Mouse (Mus musculus): ENCODE measurements at regions not wholly inside any gene's neighbourhood (a gene's known extent, or its start where the extent isn't known, plus 50 kb on each side); places are given as distances from the start of the nearest gene placed in this dataset.

DNA sequence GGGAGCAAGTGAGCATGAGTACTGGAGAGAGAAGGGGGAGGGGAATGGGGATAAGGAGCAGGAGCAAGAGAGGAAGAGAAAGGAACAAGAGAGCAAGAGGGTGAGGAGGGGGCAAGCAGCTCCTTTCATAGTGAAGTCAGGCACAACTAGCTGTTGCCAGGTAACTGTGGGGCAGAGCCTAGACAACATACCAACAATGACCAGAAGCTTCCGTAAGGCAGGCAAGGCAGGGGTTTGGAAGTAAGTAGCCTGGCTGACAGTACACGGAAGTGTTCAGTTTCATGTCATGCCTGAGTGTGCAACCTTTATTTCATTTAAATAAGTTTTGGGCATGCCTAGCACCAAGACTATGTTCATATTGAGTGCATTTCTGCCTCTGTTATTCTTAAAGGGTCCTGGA, 160.5 kb upstream of the Jun start:
- Histone ChIP-seq H3K4me1 (ENCODE audit: control insufficient read depth in 1 of 2, insufficient read depth in 2 of 2) (peaks cover 13 to 62% of the 10 kb centered on the region in 2 experiments), H3K36me3 (replicated peaks in 1 of 2; ENCODE audit: control insufficient read depth in 1 of 2, insufficient read depth in 1 of 2, low read length in 1 of 2) (no peaks in the 10 kb centered on the region), H3K4me3 (replicated peaks in 1 of 3; ENCODE audit: low read depth in 2 of 3, low read length in 2 of 3, poor library complexity in 1 of 3) (no peak overlapping the region), H3K9me3 (replicated peaks; ENCODE audit: low read length) (no peaks in the 10 kb centered on the region), H3K9ac (ENCODE audit: insufficient read depth, low read depth) (no peak overlapping the region), H3K27ac (ENCODE audit: insufficient read depth, low read depth) (no peak overlapping the region), H3K27me3 (replicated peaks) (no peaks in the 10 kb centered on the region), H3K4me2 (ENCODE audit: insufficient read depth, low read depth, poor library complexity, severe bottlenecking) (no peak overlapping the region), H3K79me2 (replicated peaks; ENCODE audit: control insufficient read depth, extremely low read depth, insufficient read depth, poor library complexity, severe bottlenecking) (no peaks in the 10 kb centered on the region)
- dilution Hi-C loops (cut with MboI; ENCODE audit: extremely low pct_ligation_motif_present, extremely low pct_unique_long_range_greater_than_20kb, low sequenced_read_pairs) (no loop called here), in situ Hi-C loops (cut with MboI; ENCODE audit: low pct_ligation_motif_present, low pct_unique_long_range_greater_than_20kb, low sequenced_read_pairs) (no loop called here)
- DNase-seq (ENCODE audit: extremely low read depth), result no peak
- TF ChIP-seq ZKSCAN1 (IDR thresholded peaks at IDR 0.05; ENCODE audit: borderline replicate concordance, low read depth, low read length) (no peak), USF1 (IDR thresholded peaks at IDR 0.05; ENCODE audit: low read depth, low read length) (no peak), ZC3H11A (IDR thresholded peaks at IDR 0.05; ENCODE audit: low read depth, low read length) (no peak), POLR2A (IDR thresholded peaks at IDR 0.05; ENCODE audit: low read depth, low read length) (no peak), USF2 (conservative IDR thresholded peaks at IDR 0.05; ENCODE audit: low read depth, low read length) (no peak), EP300 (IDR thresholded peaks at IDR 0.05; ENCODE audit: low read length) (no peak), BHLHE40 (IDR thresholded peaks at IDR 0.05; ENCODE audit: low read depth, low read length) (no peak), MYC (IDR thresholded peaks at IDR 0.05; ENCODE audit: low read depth, low read length) (no peak), NELFE (IDR thresholded peaks at IDR 0.05; ENCODE audit: low read depth, low read length) (no peak), ELF1 (IDR thresholded peaks at IDR 0.05; ENCODE audit: low read depth, low read length) (no peak), IRF4 (IDR thresholded peaks at IDR 0.05; ENCODE audit: low read depth, low read length) (no peak), MXI1 (IDR thresholded peaks at IDR 0.05; ENCODE audit: low read depth, low read length) (no peak), MAFK (IDR thresholded peaks at IDR 0.05; ENCODE audit: insufficient replicate concordance, low read length) (no peak), HCFC1 (IDR thresholded peaks at IDR 0.05; ENCODE audit: low read depth, low read length) (no peak), MAZ (IDR thresholded peaks at IDR 0.05; ENCODE audit: low read depth, low read length) (no peak)

DNA sequence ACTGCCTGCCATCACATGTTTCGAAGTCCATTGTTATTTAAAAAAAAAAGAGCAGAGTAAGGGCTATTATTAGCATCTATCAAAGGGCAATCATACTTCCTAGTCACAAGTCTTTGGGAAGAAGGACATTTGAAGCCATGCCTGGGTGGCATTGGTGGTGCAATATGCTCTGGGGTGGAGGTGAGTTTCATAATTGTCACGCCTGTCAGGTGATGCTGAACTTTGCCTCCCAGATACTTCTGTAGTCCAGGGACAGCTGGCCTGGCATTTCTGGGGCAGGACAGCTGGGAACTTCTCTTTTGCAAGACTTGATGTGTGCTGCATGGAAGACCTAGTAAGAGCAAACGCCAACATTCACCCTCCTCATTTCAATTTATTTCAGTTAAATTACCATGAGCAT, 161.0 kb upstream of the Jun start:
- Histone ChIP-seq H3K4me1 (ENCODE audit: control insufficient read depth in 1 of 2, insufficient read depth in 2 of 2) (peaks cover 13 to 62% of the 10 kb centered on the region in 2 experiments), H3K27ac (ENCODE audit: insufficient read depth, low read depth) (no peak overlapping the region), H3K27me3 (replicated peaks) (no peaks in the 10 kb centered on the region), H3K9ac (ENCODE audit: insufficient read depth, low read depth) (no peak overlapping the region), H3K4me3 (replicated peaks in 1 of 3; ENCODE audit: low read depth in 2 of 3, low read length in 2 of 3, poor library complexity in 1 of 3) (no peak overlapping the region), H3K36me3 (replicated peaks in 1 of 2; ENCODE audit: control insufficient read depth in 1 of 2, insufficient read depth in 1 of 2, low read length in 1 of 2) (no peaks in the 10 kb centered on the region), H3K4me2 (ENCODE audit: insufficient read depth, low read depth, poor library complexity, severe bottlenecking) (no peak overlapping the region), H3K79me2 (replicated peaks; ENCODE audit: control insufficient read depth, extremely low read depth, insufficient read depth, poor library complexity, severe bottlenecking) (no peaks in the 10 kb centered on the region), H3K9me3 (replicated peaks; ENCODE audit: low read length) (no peaks in the 10 kb centered on the region)
- TF ChIP-seq MAZ (IDR thresholded peaks at IDR 0.05; ENCODE audit: low read depth, low read length) (no peak), NELFE (IDR thresholded peaks at IDR 0.05; ENCODE audit: low read depth, low read length) (no peak), MXI1 (IDR thresholded peaks at IDR 0.05; ENCODE audit: low read depth, low read length) (no peak), IRF4 (IDR thresholded peaks at IDR 0.05; ENCODE audit: low read depth, low read length) (no peak), JUN (IDR thresholded peaks at IDR 0.05; ENCODE audit: insufficient read depth, low read depth, low read length) (no peak), SIN3A (IDR thresholded peaks at IDR 0.05; ENCODE audit: low read length) (no peak), CTCF (conservative IDR thresholded peaks at IDR 0.05 in 1 of 2, IDR thresholded peaks at IDR 0.05 in 1 of 2; ENCODE audit: low read depth in 2 of 2, low read length in 2 of 2) (no peak), POLR2AphosphoS2 (IDR thresholded peaks at IDR 0.05; ENCODE audit: low read depth, low read length) (no peak), JUND (conservative IDR thresholded peaks at IDR 0.05; ENCODE audit: low read depth, low read length) (no peak), USF2 (conservative IDR thresholded peaks at IDR 0.05; ENCODE audit: low read depth, low read length) (no peak), PAX5 (IDR thresholded peaks at IDR 0.05; ENCODE audit: low read length) (no peak), RCOR1 (conservative IDR thresholded peaks at IDR 0.05; ENCODE audit: low read depth, low read length) (no peak), GABPA (IDR thresholded peaks at IDR 0.05; ENCODE audit: insufficient replicate concordance, low read depth, low read length) (no peak), MAFK (IDR thresholded peaks at IDR 0.05; ENCODE audit: insufficient replicate concordance, low read length) (no peak), EP300 (IDR thresholded peaks at IDR 0.05; ENCODE audit: low read length) (no peak)
- dilution Hi-C loops (cut with MboI; ENCODE audit: extremely low pct_ligation_motif_present, extremely low pct_unique_long_range_greater_than_20kb, low sequenced_read_pairs) (no loop called here), in situ Hi-C loops (cut with MboI; ENCODE audit: low pct_ligation_motif_present, low pct_unique_long_range_greater_than_20kb, low sequenced_read_pairs) (no loop called here)
- no peak for DNase-seq (ENCODE audit: extremely low read depth)
